28 mouse cellular contexts compared by ENCODE assay signal in the genomic region with DNA sequence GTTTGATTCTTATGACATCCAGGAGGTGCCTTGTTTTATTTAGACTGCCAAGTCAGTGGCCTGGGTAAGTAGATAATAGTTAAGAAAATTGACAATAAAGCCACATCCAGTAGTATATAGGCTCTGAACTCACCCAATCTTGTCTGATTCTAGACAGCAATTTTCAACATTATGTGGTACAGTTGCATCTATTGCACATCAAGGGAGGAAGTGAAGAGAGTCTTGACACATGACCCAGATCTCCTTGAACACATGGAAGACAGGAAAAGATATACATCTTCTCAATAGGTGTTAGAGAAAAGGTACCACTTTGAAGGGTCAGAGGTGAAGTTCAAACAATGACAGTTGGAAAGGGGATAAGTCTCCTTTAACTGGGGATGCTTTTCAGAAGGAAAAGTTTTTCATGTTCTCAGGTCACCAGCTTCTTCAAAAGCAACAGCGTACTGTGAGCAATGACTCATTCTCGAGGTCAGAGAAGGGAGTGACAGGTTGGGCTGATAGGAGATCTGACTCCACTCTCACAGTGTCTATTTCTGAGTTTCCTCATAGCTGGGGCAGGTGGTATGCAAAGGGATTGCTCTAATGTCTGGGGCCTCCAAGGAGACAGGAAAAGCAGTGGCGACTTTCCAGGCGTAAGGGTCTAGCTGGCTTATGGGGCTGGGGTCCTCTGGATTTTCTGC. TPM values are rescaled to one million over a fixed set of nuclear protein-coding genes. Genes with fewer than 3 reads are reported as not detected.
A peak's percentile ranks its signal among the peaks of the same experiment; 100 is the strongest.
DNase-seq lines count a peak whose midpoint lies in the region; ATAC-seq lines count a peak whose summit lies in the region.
"Had no signal": no experiment of that assay in that cellular context is flagged by ENCODE, and none has a peak within 500 bp of the region (broad histone marks: within the 10 kb centered on the region; RNA-seq: fewer than 3 reads in every experiment).

No protein-coding gene starts in this region.

- H3K27ac ChIP-seq in heart, embryonic 10.5 days = no peak overlapping the region
- H3K27ac ChIP-seq: embryonic facial prominence, embryonic 10.5 days; forebrain, embryonic 13.5 days; gastrocnemius, adult 2 months; heart, embryonic 15.5 days; hindbrain, embryonic 13.5 days; hindbrain, postnatal 0 days had no signal

- H3K36me3 ChIP-seq in heart, embryonic 10.5 days = no peaks in the 10 kb centered on the region
- H3K36me3 ChIP-seq: embryonic facial prominence, embryonic 10.5 days; heart, embryonic 15.5 days; hindbrain, embryonic 13.5 days had no signal

- no peaks in the 10 kb centered on the region for H3K9me3 ChIP-seq in heart, embryonic 10.5 days
- H3K9me3 ChIP-seq: embryonic facial prominence, embryonic 10.5 days; forebrain, embryonic 13.5 days; heart, embryonic 15.5 days; hindbrain, embryonic 13.5 days had no signal

- DNase-seq in heart, adult 11 months = peak; percentile 6
- DNase-seq in heart, embryonic 10.5 days (ENCODE audit: low spot score) = no peak
- peak; percentile 64 for DNase-seq in 416B (ENCODE audit: low read depth)
- DNase-seq in lung, postnatal 36 days = no peak
- no peak for DNase-seq in left cerebral cortex, postnatal 14 days (ENCODE audit: low spot score in 2 of 2)
- no peak for DNase-seq in adipocyte (ENCODE audit: low spot score)
- DNase-seq: adrenal gland, adult 8-10 months; adrenal gland, postnatal 36 days; cerebellum, adult 11-12 months; cerebellum, adult 9-10 months; cerebellum, postnatal 25 days; gastrocnemius, adult 2 months; gastrocnemius, postnatal 25 days; heart, adult 18-20 months; heart, postnatal 14 days had no signal

- intact Hi-C loops in left cerebral cortex, postnatal 14 days (cut with DNase I) = no loop called here

- 53% methylated on average over 4 of the region's 4 CpGs for WGBS in heart, embryonic 10.5 days

- no peak overlapping the region for H3K4me3 ChIP-seq in heart, embryonic 10.5 days
- H3K4me3 ChIP-seq: embryonic facial prominence, embryonic 10.5 days; forebrain, embryonic 13.5 days; gastrocnemius, adult 2 months; heart, embryonic 15.5 days; hindbrain, embryonic 13.5 days had no signal

- H3K27me3 ChIP-seq in heart, embryonic 10.5 days (ENCODE audit: insufficient read depth, poor library complexity, severe bottlenecking) = no peaks in the 10 kb centered on the region
- H3K27me3 ChIP-seq: CH12.LX; forebrain, embryonic 13.5 days; heart, embryonic 15.5 days; hindbrain, embryonic 13.5 days; Patski had no signal

- ATAC-seq in granulocyte monocyte progenitor cell, adult 5-6 weeks (replicated peaks; ENCODE audit: poor library complexity, severe bottlenecking) = peak; percentile 77
- peak; percentile 90 for ATAC-seq in megakaryocyte, adult 5-6 weeks (ENCODE audit: poor library complexity, severe bottlenecking)
- ATAC-seq: activated CD4-positive, CD25-positive, alpha-beta regulatory T cell, adult 4 months; forebrain, embryonic 13.5 days; hindbrain, postnatal 0 days had no signal

- no peaks in the 10 kb centered on the region for H3K4me1 ChIP-seq in heart, embryonic 10.5 days
- H3K4me1 ChIP-seq: embryonic facial prominence, embryonic 10.5 days; forebrain, embryonic 13.5 days; heart, embryonic 15.5 days; hindbrain, embryonic 13.5 days had no signal

RNA-seq across cellular contexts. Expression of gene Il1rn, which starts 18.6 kb away (rescaled TPM):
- polyA plus RNA-seq in heart, embryonic 10.5 days (2016; fragmentation: Nextera tagmentation; extraction: Ambion mirVana) = not detected in 2 replicates
- 4.2 TPM in 1 of 2 replicates, not detected in the other for total RNA-seq in granulocyte monocyte progenitor cell, adult 5-6 weeks (2014; fragmentation: Nextera tagmentation)
- total RNA-seq in granulocyte monocyte progenitor cell, adult 5-6 weeks (2017) = 0.43 and 1.0 TPM in 2 replicates
- 43.0 and 51.1 TPM in 2 replicates for total RNA-seq in megakaryocyte, adult 5-6 weeks (2015)
- 35.8 and 35.9 TPM in 2 replicates for total RNA-seq in megakaryocyte, adult 5-6 weeks (2017)
- not detected for total RNA-seq in left cerebral cortex, postnatal 14 days (2021)
- total RNA-seq: gastrocnemius, adult 2 months; gastrocnemius, postnatal 25 days; hindbrain, postnatal 0 days had no signal
- polyA plus RNA-seq: embryonic facial prominence, embryonic 10.5 days; forebrain, embryonic 13.5 days; heart, embryonic 11.5 days had no signal

RNA-seq across cellular contexts. Expression of gene Il1f10, which starts 27.1 kb away (rescaled TPM):
- not detected in 2 replicates for polyA plus RNA-seq in heart, embryonic 10.5 days (2016; fragmentation: Nextera tagmentation; extraction: Ambion mirVana)
- not detected in 2 replicates for total RNA-seq in granulocyte monocyte progenitor cell, adult 5-6 weeks (2014; fragmentation: Nextera tagmentation)
- total RNA-seq in granulocyte monocyte progenitor cell, adult 5-6 weeks (2017) = not detected in 2 replicates
- total RNA-seq in megakaryocyte, adult 5-6 weeks (2015) = not detected in 2 replicates
- not detected in 2 replicates for total RNA-seq in megakaryocyte, adult 5-6 weeks (2017)
- not detected for total RNA-seq in left cerebral cortex, postnatal 14 days (2021)
- total RNA-seq: adrenal gland, adult 8-10 months; adrenal gland, postnatal 36 days; CH12.LX; gastrocnemius, adult 2 months; gastrocnemius, postnatal 25 days; heart, adult 18-20 months; heart, postnatal 14 days; hematopoietic stem cell, adult 5-6 weeks; hindbrain, postnatal 0 days had no signal
- polyA plus RNA-seq: activated CD4-positive, CD25-positive, alpha-beta regulatory T cell, adult 4 months; embryonic facial prominence, embryonic 10.5 days; embryonic facial prominence, embryonic 14.5 days; forebrain, embryonic 13.5 days; heart, embryonic 11.5 days; heart, embryonic 15.5 days; hindbrain, embryonic 13.5 days; hindbrain, postnatal 0 days; Patski had no signal

RNA-seq across cellular contexts. Expression of gene Il1f5, which starts 41.3 kb away (rescaled TPM):
- polyA plus RNA-seq in heart, embryonic 10.5 days (2016; fragmentation: Nextera tagmentation; extraction: Ambion mirVana) = not detected in 2 replicates
- total RNA-seq in granulocyte monocyte progenitor cell, adult 5-6 weeks (2014; fragmentation: Nextera tagmentation) = not detected in 2 replicates
- not detected in 2 replicates for total RNA-seq in granulocyte monocyte progenitor cell, adult 5-6 weeks (2017)
- not detected in 2 replicates for total RNA-seq in megakaryocyte, adult 5-6 weeks (2015)
- total RNA-seq in megakaryocyte, adult 5-6 weeks (2017) = not detected in 2 replicates
- total RNA-seq in left cerebral cortex, postnatal 14 days (2021) = under 1 TPM in 1 of 2 experiments, not detected in 1; 0.49 TPM
- total RNA-seq: adrenal gland, adult 8-10 months; adrenal gland, postnatal 36 days; CH12.LX; gastrocnemius, adult 2 months; gastrocnemius, postnatal 25 days; heart, adult 18-20 months; heart, postnatal 14 days; hematopoietic stem cell, adult 5-6 weeks; hindbrain, postnatal 0 days had no signal
- polyA plus RNA-seq: activated CD4-positive, CD25-positive, alpha-beta regulatory T cell, adult 4 months; forebrain, embryonic 13.5 days; heart, embryonic 11.5 days; heart, embryonic 15.5 days; hindbrain, embryonic 13.5 days; hindbrain, postnatal 0 days; Patski had no signal

RNA-seq across cellular contexts. Expression of gene Psd4, which starts 49.3 kb away (rescaled TPM):
- 1.1 and 1.3 TPM in 2 replicates for polyA plus RNA-seq in heart, embryonic 10.5 days (2016; fragmentation: Nextera tagmentation; extraction: Ambion mirVana)
- total RNA-seq in granulocyte monocyte progenitor cell, adult 5-6 weeks (2014; fragmentation: Nextera tagmentation) = 76.9 and 91.0 TPM in 2 replicates
- total RNA-seq in granulocyte monocyte progenitor cell, adult 5-6 weeks (2017) = 62.4 and 64.6 TPM in 2 replicates
- 31.0 and 32.2 TPM in 2 replicates for total RNA-seq in megakaryocyte, adult 5-6 weeks (2015)
- total RNA-seq in megakaryocyte, adult 5-6 weeks (2017) = 64.7 and 71.7 TPM in 2 replicates
- 1 to 10 TPM in 1 of 2 experiments, under 1 TPM in 1; 0.99 to 2.2 TPM for total RNA-seq in left cerebral cortex, postnatal 14 days (2021)

Comparison
In these comparisons a context has a peak if more than half of its experiments do, and no peak if none do; other contexts are left out.
1. DNase-seq: peak in heart, adult 11 months (single experiment) and 416B (single experiment); none in heart, embryonic 10.5 days (single experiment), lung, postnatal 36 days (single experiment), left cerebral cortex, postnatal 14 days (0 of 2) and adipocyte (single experiment).
2. RNA of gene Il1rn, which starts 18.6 kb away (total RNA-seq): 35.8 to 51.1 TPM in megakaryocyte, adult 5-6 weeks; 0.43 to 4.2 TPM in granulocyte monocyte progenitor cell, adult 5-6 weeks and not detected in left cerebral cortex, postnatal 14 days; every median in the first group is over 4 times any median in the second.